Mouse (Mus musculus) hindbrain, embryonic 10.5 days (tissue): ENCODE measurements around the gene Ifi207. TPM values are rescaled to one million over a fixed set of nuclear protein-coding genes. Genes with fewer than 3 reads are reported as not detected.
"Not testable (repeated sequence)": the region's sequence is repeated elsewhere in the genome, so short reads cannot be mapped to it uniquely, and the experiment has no call there.

Experiments used
- DNase-seq: peaks from one replicate; pipeline ENCODE4 v3.0.0-alpha.2; 2017; ENCODE audit warnings: low spot score
- H3K27ac ChIP-seq: fragments of 300-500 bp; sonication (generic); 2 replicates; pipeline ENCODE4 v1.5.1; 2016; ENCODE audit warnings: mild to moderate bottlenecking, moderate library complexity
- H3K27me3 ChIP-seq: fragments of 300-500 bp; sonication (generic); 2 replicates; pipeline ENCODE4 v1.6.1; 2016; ENCODE audit warnings: mild to moderate bottlenecking; ENCODE audit not compliant: poor library complexity, insufficient read depth, severe bottlenecking
- H3K36me3 ChIP-seq: fragments of 300-500 bp; sonication (generic); 2 replicates; pipeline ENCODE4 v1.6.1; 2016; ENCODE audit warnings: mild to moderate bottlenecking, moderate library complexity
- H3K4me1 ChIP-seq: fragments of 300-500 bp; sonication (generic); replicated peaks from 2 replicates; pipeline ENCODE4 v1.6.1; 2016; ENCODE audit warnings: mild to moderate bottlenecking
- H3K4me3 ChIP-seq: fragments of 300-500 bp; sonication (generic); 2 replicates; pipeline ENCODE4 v1.5.1; 2016; ENCODE audit warnings: mild to moderate bottlenecking, moderate library complexity
- H3K9me3 ChIP-seq: fragments of 300-500 bp; sonication (generic); 2 replicates; pipeline ENCODE4 v1.6.1; 2016; ENCODE audit warnings: mild to moderate bottlenecking, moderate library complexity
- WGBS: fragments of 180-500 bp; shearing (Covaris S2); methylation state at CpG from one replicate; pipeline ENCODE4 v1.1.7; 2016; 5-methylcytosine and 5-hydroxymethylcytosine counted together
- polyA plus RNA-seq: library from polyadenylated mRNA; unstranded; fragments of >200 nt; fragmentation: Nextera tagmentation; extraction: Ambion mirVana; gene quantifications from 2 replicates; pipeline ENCODE4 v1.2.1, GENCODE M21; 2016

The Ifi207 gene
- 0.27 and 0.43 TPM in 2 replicates for polyA plus RNA-seq

DNA sequence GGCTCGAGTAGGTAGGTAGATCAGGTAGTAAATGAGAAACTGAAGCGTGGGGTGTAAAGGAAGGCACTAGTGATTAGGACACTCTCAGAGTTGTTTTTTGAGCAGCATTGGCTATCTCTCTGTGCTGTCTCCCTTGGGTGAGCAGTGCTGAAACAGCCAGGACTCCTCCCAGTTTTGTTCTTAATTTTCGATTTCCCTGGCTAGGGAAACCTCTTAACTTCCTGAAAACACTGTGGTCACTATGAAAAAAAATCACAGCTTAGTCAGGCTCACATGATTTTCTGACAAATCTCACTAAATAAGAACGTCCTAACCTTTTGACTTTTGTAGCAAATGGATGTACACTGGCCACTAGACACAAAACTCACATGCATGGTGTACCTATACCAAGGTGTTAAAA, at the start of gene Ifi207:
TSS of gene Ifi207 (minus strand) at position 92 of the 400 bp plus-strand sequence.
- H3K4me1 ChIP-seq = no peaks in the 10 kb centered on the region
- no peaks in the 10 kb centered on the region for H3K27me3 ChIP-seq
- H3K9me3 ChIP-seq = no peaks in the 10 kb centered on the region
- no peaks in the 10 kb centered on the region for H3K36me3 ChIP-seq
- no peak within 1 kb of the TSS for H3K4me3 ChIP-seq
- DNase-seq = no peak
- WGBS = 77% methylated on average over 4 of the region's 4 CpGs
- no peak within 1 kb of the TSS for H3K27ac ChIP-seq

DNA sequence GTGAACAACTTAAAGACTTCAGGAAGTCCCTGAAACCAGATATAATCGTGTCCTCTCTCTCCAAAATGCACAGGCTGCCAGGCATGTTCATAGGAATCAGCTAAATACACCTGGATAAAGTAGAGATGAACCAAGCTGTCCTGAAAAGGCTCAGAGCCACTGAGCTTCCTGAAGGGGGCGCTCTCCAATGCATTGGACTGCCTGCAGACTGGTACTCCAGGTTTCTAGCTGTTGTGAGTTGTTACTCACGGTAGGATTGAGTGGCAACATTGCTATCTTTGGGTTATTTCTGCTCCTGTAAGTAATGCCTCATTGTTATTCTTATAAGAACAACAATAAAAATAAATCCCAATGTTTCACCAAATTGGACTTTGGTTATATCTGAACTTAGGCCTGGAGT, 31.9 kb upstream of the Ifi207 start:
- H3K36me3 ChIP-seq, H3K9me3 ChIP-seq, DNase-seq, H3K27ac ChIP-seq, H3K4me1 ChIP-seq, H3K27me3 ChIP-seq, H3K4me3 ChIP-seq: not testable (repeated sequence)
- WGBS = 60% methylated on average over 3 of the region's 3 CpGs

DNA sequence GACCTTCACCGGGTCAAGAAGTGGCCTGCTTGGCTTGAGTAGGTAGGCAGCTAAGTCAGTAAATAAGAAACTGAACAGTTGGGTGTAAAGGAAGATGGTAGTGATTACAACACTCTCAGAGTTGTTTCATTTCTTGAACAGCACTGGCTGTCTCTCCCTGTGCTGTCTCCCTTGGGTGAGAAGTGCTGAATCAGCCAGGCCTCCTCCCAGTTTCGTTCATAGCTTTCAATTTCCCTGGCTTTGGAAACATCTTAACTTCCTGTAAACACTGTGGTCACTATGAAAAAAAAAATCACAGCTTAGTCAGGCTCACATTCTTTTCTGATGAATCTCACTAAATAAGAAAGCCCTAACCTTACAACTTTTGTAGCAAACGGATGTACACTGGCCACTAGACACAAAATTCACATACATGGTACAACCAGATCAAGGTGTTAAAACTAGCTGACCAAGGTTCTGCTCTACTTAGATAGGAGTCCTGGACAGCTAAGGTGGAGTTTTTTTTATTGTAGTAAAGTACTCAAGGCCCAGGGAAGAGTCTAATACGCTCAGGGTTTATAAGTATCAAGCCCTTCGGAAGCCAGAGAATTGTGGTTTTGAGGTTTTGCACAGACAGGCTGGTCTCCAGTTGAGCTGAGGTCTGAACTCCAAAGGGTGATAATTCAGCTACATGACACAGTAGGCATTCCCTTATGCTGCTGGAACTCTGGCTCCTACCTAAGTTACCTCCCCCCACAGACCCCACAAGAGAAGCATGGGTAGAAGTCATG, 25.5 kb upstream of the Ifi207 start, which contains the start of gene Ifi204:
TSS of gene Ifi204 (minus strand) at position 96 of the 770 bp plus-strand sequence.
- not testable (repeated sequence) for H3K36me3 ChIP-seq, DNase-seq, H3K4me1 ChIP-seq, H3K27ac ChIP-seq, H3K4me3 ChIP-seq, H3K27me3 ChIP-seq, H3K9me3 ChIP-seq
- 88% methylated on average over 5 of the region's 5 CpGs for WGBS

DNA sequence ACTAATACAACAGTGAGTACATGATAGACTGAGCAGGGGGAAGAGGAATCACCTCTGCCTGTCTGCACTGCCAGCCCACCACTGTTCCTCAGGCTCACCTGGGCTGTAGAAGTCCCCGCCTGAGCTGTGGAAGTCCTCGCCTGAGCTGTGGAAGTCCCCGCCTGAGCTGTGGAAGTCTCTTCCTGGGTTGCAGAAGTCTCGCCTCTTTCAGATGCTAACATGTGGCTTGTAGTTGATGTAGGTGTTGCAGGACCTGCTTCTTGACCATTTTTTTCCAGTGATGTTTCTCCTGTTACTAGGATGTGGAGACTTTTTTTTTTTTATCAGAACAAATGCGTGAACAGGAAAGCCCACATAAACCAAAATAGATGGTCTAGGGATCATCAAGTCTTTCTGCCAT, 18.5 kb upstream of the Ifi207 start:
- DNase-seq, H3K4me3 ChIP-seq, H3K9me3 ChIP-seq, H3K27me3 ChIP-seq, H3K27ac ChIP-seq, H3K4me1 ChIP-seq, H3K36me3 ChIP-seq: not testable (repeated sequence)
- 91% methylated on average over 5 of the region's 5 CpGs for WGBS

DNA sequence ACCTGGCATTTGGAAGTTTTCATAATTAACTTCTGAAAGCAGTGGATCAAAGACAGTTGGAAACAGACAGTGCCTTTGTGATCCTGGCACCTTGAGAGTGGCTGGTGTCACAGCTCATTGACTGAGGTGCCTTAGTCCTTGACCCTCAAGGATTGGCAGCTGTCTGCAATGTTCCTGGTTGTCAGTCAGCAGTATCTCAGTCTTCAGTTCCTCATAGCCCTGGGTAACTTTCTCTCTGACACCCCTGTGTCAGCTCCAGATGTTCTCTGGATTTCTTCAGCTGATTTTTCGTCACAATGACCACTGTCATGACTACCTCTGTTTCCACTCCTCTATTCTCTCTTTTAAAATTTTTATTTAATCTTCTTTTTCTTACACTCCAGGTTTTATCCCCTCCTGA, 715 bp upstream of the Ifi207 start:
- Histone ChIP-seq H3K36me3 (no peaks in the 10 kb centered on the region), H3K9me3 (no peaks in the 10 kb centered on the region), H3K4me3 (no peak overlapping the region), H3K27me3 (no peaks in the 10 kb centered on the region), H3K27ac (no peak overlapping the region), H3K4me1 (no peaks in the 10 kb centered on the region)
- DNase-seq = no peak
- WGBS = 83% methylated on average over 1 of the region's 1 CpGs

DNA sequence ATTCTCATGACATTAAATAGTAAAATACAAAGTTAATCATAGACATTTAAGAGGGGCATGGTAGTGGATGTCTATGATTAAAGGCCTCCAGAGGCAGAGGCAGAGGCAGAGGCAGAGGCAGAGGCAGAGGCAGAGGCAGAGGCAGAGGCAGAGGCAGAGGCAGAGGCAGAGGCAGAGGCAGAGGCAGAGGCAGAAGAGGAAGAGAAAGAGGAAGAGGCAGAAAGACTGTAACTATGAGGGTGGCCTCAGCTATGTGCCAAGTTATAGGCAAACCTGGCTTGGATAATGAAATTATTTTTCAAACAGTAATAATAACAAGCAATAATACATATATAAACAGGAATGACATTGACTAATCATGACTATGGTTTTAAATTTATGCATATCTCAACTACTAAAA, 1.0 kb downstream of the Ifi207 start:
- no peaks in the 10 kb centered on the region for H3K36me3 ChIP-seq
- no peaks in the 10 kb centered on the region for H3K27me3 ChIP-seq
- H3K4me3 ChIP-seq = no peak overlapping the region
- no peak overlapping the region for H3K27ac ChIP-seq
- H3K4me1 ChIP-seq = no peaks in the 10 kb centered on the region
- H3K9me3 ChIP-seq = no peaks in the 10 kb centered on the region
- DNase-seq = no peak

DNA sequence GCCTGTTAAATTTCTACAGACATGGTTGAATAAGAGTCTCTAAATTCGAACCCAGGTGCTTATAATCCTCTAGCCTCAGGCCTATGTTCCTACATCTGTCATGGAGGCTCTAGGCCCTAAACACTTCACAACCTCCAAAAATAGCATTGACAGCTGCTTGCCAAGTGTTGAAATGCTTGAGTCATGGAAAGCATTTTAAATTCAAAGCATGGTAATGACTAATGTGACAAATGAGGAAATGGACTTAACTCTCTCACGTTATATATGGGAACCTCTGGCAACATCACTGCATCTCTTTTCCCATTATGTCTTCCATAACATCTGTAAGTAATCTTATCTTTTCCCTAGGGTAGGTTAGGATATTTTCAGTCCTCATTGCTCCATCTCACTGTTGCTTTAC, 4.6 kb downstream of the Ifi207 start:
- WGBS = 74% methylated on average over 2 of the region's 2 CpGs
- H3K4me3 ChIP-seq = no peak overlapping the region

DNA sequence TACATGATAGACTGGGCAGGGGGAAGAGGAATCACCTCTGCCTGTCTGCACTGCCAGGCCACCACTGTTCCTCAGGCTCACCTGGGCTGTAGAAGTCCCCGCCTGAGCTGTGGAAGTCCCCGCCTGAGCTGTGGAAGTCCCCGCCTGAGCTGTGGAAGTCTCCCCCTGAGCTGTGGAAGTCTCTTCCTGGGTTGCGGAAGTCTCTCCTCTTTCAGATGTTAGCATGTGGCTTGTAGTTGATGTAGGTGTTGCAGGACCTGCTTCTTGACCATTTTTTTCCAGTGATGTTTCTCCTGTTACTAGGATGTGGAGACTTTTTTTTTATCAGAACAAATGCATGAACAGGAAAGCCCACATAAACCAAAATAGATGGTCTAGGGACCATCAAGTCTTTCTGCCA, 6.5 kb downstream of the Ifi207 start:
- DNase-seq, H3K27ac ChIP-seq, H3K9me3 ChIP-seq, H3K36me3 ChIP-seq, H3K4me1 ChIP-seq, H3K27me3 ChIP-seq, H3K4me3 ChIP-seq: not testable (repeated sequence)
- 85% methylated on average over 4 of the region's 4 CpGs for WGBS

More for the DNA sequence above, 4.6 kb downstream of the Ifi207 start:
- Histone ChIP-seq H3K27ac (no peak overlapping the region), H3K36me3 (no peaks in the 10 kb centered on the region), H3K4me1 (no peaks in the 10 kb centered on the region), H3K27me3 (no peaks in the 10 kb centered on the region), H3K9me3 (no peaks in the 10 kb centered on the region)
- DNase-seq = no peak

DNA sequence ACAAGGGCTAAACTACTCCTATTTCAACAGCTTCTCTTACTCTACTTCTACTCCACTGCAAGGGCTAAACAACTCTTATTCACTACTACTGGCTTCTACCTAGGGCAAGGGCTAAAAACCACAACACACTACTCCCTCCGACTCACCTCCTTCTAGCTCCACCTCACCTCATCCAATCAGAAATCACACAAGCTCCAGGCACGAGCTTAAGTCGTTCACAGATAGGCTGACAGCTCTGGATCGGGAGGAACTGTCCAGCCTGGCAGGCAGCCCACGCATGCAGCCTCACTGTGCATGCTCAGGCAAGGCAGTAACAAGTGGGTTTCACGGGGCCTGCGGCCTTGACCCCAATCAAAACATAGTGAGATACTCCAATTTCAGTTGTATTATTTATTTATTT, 8.3 kb downstream of the Ifi207 start:
- Histone ChIP-seq H3K27ac (no peak overlapping the region), H3K4me1 (no peaks in the 10 kb centered on the region), H3K4me3 (no peak overlapping the region), H3K36me3 (no peaks in the 10 kb centered on the region), H3K9me3 (no peaks in the 10 kb centered on the region), H3K27me3 (no peaks in the 10 kb centered on the region)
- WGBS = 44% methylated on average over 7 of the region's 7 CpGs
- DNase-seq = peak; percentile 4

DNA sequence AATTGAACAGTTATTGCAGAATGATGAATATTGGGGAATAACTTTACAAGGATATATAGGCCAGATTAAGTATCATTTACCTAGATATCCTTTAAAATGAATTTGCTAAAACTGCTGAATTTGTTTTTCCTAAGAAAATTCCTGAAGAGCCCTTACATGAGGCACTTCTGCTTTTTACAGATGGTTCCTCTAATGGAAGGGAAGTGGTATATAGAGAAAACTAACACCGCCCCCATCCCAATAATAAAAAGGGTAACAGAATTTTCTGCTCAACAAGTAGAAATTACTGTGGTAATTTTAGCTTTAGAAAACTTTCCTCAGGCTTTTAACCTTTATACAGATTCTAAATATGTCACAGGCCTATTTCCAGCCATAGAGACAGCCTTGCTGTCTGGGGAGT, 47.3 kb downstream of the Ifi207 start:
- 88% methylated on average over 1 of the region's 1 CpGs for WGBS
- DNase-seq = no peak
- Histone ChIP-seq H3K27me3 (no peaks in the 10 kb centered on the region), H3K36me3 (no peaks in the 10 kb centered on the region), H3K4me1 (no peaks in the 10 kb centered on the region), H3K4me3 (no peak overlapping the region), H3K9me3 (no peaks in the 10 kb centered on the region), H3K27ac (no peak overlapping the region)

DNA sequence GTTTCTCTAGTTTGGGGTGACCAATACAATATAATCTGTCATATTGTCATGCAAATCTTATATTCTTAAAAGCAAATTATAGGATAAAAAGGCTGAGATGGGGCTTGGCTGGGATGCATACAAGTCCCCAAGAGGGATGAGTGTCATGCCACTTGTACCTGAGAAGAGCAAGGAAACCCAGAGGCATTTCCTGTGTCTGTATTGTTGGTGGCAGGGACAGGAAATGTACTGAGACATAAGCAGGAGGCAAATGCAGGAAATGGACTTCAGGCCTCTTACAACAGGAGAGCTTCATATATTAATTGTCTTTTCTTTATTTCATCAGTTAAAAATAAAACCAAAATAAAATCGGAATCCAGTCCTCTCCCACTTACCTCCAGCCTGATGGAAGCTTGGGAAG, 62.9 kb downstream of the Ifi207 start:
- H3K4me3 ChIP-seq, H3K27me3 ChIP-seq, DNase-seq, H3K36me3 ChIP-seq, H3K4me1 ChIP-seq, H3K9me3 ChIP-seq, H3K27ac ChIP-seq: not testable (repeated sequence)
- WGBS = 81% methylated on average over 1 of the region's 1 CpGs

DNA sequence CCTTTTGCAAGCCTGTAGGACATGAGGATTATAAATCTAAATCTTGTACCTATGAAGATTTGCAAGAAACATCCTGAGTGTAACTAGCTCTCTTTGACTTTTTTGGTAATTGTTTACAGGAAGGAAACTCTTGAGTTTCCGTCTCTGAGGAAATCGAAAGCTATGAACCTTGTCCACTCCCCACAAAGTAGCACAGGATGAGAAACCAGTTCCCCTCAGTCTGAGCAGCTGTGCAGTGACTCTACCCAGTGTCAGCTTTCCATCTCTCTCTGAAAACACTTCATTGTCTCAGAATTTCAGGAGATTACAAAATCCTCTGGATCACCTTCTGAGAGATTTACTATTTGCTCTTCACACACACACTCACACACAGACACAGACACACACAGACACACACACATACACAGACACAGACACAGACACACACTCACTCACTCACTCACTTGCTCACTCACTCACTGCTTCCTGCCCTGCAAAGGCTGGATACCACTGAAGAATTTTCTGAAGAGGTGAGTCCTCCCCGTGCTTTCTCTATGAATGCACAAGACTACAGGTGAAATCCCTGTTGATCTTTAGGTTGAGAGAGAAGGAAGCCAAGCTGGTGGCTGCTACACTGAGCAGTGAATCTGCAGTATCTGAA, 68.0 kb downstream of the Ifi207 start, which contains the start of gene Ifi208:
TSS of gene Ifi208 (plus strand) at position 218 of the 640 bp plus-strand sequence.
- not testable (repeated sequence) for H3K4me1 ChIP-seq, H3K27ac ChIP-seq
- WGBS = 56% methylated on average over 3 of the region's 3 CpGs

More for the DNA sequence above, 68.0 kb downstream of the Ifi207 start, which contains the start of gene Ifi208:
- H3K4me3 ChIP-seq, H3K9me3 ChIP-seq, H3K27me3 ChIP-seq, H3K36me3 ChIP-seq, DNase-seq: not testable (repeated sequence)
